Mouse (Mus musculus): ENCODE data around the gene Ushbp1. TPM values are rescaled to one million over a fixed set of nuclear protein-coding genes. Genes with fewer than 3 reads are reported as not detected.
A peak's percentile ranks its signal among the peaks of the same experiment; 100 is the strongest.

The Ushbp1 gene
- polyA plus RNA-seq, 1 experiment from 2014 or later: 6.1 TPM

DNA sequence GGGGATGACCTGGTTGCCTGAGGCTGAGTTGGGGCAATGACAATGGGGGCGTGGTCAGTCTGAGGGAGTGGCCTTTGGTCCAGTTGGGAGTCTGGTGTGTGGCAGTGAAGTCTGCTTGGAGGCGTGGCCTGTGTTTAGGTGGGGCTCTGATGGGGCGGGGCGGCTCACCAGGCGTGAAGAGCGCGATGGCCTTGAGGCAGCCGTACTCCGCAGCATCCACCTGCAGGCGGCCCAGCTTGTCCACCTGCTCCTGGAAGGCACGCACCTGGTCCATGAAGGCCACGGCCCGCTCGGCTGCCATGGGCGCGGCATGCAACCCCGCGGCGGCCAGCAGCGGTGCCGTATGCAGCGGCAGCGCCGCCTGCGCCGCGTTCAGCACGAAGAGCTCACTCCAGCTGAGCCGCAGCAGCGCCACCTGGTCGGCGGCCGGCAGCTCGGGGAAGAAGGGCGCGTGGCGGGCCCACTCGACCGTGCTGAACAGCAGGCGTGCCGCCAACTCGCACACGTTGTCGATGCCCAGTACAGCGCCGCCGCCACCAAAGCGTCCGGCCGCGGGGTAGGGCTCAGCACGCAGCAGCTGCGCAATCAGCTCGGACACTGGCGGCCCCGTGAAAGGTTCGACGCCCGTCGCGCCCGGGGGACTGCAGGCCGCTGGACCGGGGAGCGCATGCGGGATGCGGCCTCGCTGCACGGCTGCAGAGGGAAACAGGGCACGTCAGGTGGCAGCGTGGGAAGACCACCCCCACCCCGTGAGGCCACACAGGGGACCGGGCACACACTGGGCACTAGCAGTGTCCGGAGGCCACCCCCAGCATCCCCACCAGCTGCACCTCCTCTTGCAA, 19.8 kb downstream of the Ushbp1 start:
- Histone ChIP-seq H3K9ac (replicated peaks; ENCODE audit: low read depth, low read length) (peak overlapping the region; percentile 70), H3K9me3 (ENCODE audit: control insufficient read depth, low read length) (no peaks in the 10 kb centered on the region), H3K4me1 (replicated peaks; ENCODE audit: control insufficient read depth, insufficient read depth, low read length) (peaks cover 33% of the 10 kb centered on the region), H3K4me2 (ENCODE audit: low read length) (peak overlapping the region; percentile 75), H3K4me3 (replicated peaks; ENCODE audit: low read length) (peak overlapping the region; percentile 45), H3K36me3 (ENCODE audit: control insufficient read depth, insufficient read depth) (0 out of 2 replicates have a peak, but pooled peaks cover 2% of the 10 kb centered on the region), H3K27me3 (replicated peaks; ENCODE audit: control insufficient read depth, insufficient read depth, low read length) (no peaks in the 10 kb centered on the region; the same call in 1 of the 2 replicates), H3K27ac (ENCODE audit: low read length) (peak overlapping the region; percentile 47; the same call in 1 of the 2 replicates)
- ATAC-seq: no peak
- 5% methylated on average over 73 of the region's 74 CpGs for WGBS

DNA sequence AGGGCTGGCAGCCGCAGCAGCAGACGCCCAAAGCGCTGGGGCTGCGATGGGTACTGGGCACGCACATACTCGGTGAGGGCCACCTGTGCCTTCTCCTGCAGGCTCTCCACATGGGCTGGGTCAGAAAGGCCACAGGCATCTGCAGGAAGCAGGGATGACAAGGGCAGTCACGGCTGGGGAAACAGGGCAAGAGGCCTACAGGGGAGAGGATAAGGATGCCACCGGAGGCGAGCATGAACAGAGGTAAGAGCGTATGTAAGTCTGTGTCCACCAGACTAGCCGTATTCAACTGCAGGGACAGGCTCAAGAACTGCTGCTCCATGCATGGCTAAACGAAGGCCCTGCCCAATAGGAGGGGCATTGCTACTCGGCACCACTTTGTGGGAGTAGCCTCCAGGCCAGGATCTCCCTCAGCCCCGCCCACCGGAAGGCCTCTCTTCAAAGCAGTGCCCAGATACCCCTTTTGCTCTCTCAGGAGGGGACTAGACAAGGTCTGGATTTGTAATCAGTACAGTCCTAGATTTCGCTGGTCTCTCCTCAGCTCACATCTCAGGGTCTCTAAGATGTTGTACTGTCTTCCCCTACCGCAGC, 20.9 kb downstream of the Ushbp1 start:
- H3K4me1 ChIP-seq (replicated peaks; ENCODE audit: control insufficient read depth, insufficient read depth, low read length): peaks cover 26% of the 10 kb centered on the region
- 83% methylated on average over 17 of the region's 17 CpGs for WGBS
- ATAC-seq: no peak
- 0 out of 2 replicates have a peak, but pooled peaks cover 2% of the 10 kb centered on the region for H3K36me3 ChIP-seq (ENCODE audit: control insufficient read depth, insufficient read depth)
- no peak overlapping the region for H3K9ac ChIP-seq (replicated peaks; ENCODE audit: low read depth, low read length)
- no peaks in the 10 kb centered on the region for H3K9me3 ChIP-seq (ENCODE audit: control insufficient read depth, low read length)
- H3K27ac ChIP-seq (ENCODE audit: low read length): no peak overlapping the region
- H3K4me2 ChIP-seq (ENCODE audit: low read length): no peak overlapping the region
- H3K4me3 ChIP-seq (replicated peaks; ENCODE audit: low read length): no peak overlapping the region
- H3K27me3 ChIP-seq (replicated peaks; ENCODE audit: control insufficient read depth, insufficient read depth, low read length): no peaks in the 10 kb centered on the region

DNA sequence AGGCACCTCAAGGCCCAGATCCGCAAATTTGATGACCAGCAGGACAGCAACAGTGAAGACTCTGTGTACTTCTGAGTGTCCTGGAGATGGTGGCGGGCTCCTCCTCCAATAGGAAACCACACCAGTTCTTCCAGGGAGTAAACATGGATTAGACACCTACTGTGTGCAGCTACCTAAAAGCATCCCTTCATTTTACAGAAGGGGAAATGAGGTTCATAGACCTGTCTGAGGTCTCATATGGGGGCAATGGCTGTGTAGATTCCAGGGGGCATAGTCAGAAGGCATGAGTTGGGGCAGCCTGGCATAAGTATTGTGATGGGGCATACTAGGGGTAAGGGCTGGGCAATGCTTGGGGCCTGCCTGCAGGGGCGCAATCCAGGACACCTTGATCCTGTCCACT, 22.6 kb downstream of the Ushbp1 start:
- H3K4me1 ChIP-seq (replicated peaks; ENCODE audit: control insufficient read depth, insufficient read depth, low read length): peaks cover 23% of the 10 kb centered on the region
- H3K27ac ChIP-seq (ENCODE audit: low read length): no peak overlapping the region
- H3K4me2 ChIP-seq (ENCODE audit: low read length): no peak overlapping the region
- no peaks in the 10 kb centered on the region for H3K27me3 ChIP-seq (replicated peaks; ENCODE audit: control insufficient read depth, insufficient read depth, low read length)
- no peaks in the 10 kb centered on the region for H3K9me3 ChIP-seq (ENCODE audit: control insufficient read depth, low read length)
- H3K9ac ChIP-seq (replicated peaks; ENCODE audit: low read depth, low read length): no peak overlapping the region
- WGBS: 88% methylated on average over 3 of the region's 3 CpGs
- H3K4me3 ChIP-seq (replicated peaks; ENCODE audit: low read length): no peak overlapping the region
- H3K36me3 ChIP-seq (ENCODE audit: control insufficient read depth, insufficient read depth): 0 out of 2 replicates have a peak, but pooled peaks cover 2% of the 10 kb centered on the region
- ATAC-seq: no peak

DNA sequence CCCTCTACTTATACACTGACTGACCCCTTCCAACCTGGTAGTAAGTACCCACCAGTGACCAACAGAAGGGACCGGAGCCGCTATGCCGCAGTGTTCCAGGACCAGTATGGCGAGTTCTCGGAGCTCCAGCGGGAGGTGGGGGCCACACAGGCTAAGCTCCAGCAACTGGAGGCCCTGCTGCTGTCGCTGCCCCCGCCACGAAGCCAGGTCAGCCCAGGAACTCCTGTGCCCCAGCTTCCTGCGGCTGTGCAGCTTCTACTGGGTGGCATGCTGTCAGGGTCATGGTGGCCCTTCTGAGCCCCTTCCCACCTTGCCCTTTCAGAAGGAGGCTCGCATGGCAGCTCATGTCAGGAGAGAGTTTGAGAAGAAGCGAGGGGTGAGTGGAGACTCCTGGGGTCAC, 23.2 kb downstream of the Ushbp1 start:
- no peak for ATAC-seq
- Histone ChIP-seq H3K27ac (ENCODE audit: low read length) (no peak overlapping the region), H3K9ac (replicated peaks; ENCODE audit: low read depth, low read length) (no peak overlapping the region), H3K27me3 (replicated peaks; ENCODE audit: control insufficient read depth, insufficient read depth, low read length) (no peaks in the 10 kb centered on the region), H3K4me3 (replicated peaks; ENCODE audit: low read length) (no peak overlapping the region), H3K9me3 (ENCODE audit: control insufficient read depth, low read length) (no peaks in the 10 kb centered on the region), H3K4me1 (replicated peaks; ENCODE audit: control insufficient read depth, insufficient read depth, low read length) (peaks cover 29% of the 10 kb centered on the region), H3K36me3 (ENCODE audit: control insufficient read depth, insufficient read depth) (no peaks in the 10 kb centered on the region), H3K4me2 (ENCODE audit: low read length) (no peak overlapping the region)
- WGBS: 80% methylated on average over 12 of the region's 12 CpGs

DNA sequence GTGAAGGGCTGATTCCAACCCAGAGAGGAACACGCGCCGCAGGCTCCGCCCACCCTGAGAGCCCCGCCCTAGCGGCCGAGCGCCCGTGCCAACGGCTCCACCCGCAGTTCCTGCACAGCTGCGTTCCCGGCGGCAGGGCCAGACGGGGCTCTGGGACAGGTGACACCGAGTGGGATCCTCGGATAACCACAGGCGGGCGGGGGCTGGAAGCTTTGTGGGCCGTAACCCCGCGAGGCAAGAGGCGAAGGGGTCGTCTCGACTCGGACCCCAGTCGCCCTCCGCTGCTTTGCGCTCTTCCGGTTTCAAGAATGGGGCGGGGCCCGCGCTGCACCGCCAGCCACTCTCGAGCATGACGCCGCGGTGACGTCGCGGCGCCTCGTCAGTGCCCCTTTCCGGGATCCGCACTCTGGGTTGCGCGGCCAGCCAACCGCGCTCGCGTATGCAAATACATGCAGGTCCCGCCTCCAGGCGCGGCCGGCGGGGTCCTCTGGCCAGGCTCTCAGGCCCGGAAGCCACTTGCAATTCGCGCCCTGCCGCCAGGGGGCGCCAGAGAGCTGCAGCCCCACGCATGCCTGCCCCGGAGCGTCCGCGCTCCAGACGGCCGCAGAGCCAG, 24.3 kb downstream of the Ushbp1 start, which contains the start of gene Ocel1:
Gene Ocel1 (plus strand): TSS at position 63 of the 613 bp plus-strand sequence.
- H3K4me3 ChIP-seq (replicated peaks; ENCODE audit: low read length): peak within 1 kb of the TSS; percentile 89
- WGBS: under 1% methylated on average over 68 of the region's 68 CpGs

DNA sequence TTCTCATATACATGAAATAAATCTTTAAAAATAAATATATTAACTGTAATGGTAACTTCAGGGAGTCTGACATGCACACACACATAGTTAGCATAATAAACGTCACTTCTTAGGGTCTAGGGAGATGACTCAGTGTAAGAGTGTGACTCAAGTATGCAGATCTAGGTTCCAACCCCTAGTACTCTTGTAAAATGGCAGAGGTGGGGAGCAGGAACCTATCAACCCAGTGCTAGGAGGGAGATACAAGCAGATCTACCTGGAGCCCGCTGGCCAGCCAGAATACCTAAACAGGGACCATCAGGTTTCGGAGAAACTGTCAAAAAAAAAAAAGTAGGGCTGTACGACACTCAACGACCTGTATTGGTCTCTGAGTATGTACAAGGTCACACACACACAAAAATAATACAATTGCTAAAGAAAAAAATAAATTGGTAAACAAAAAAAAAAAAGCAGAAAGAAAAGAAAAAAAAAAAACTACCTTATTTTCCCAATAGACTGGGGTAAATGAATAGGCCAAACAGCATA, 24.8 kb downstream of the Ushbp1 start:
- WGBS: 19% methylated on average over 5 of the region's 5 CpGs
- H3K9me3 ChIP-seq (ENCODE audit: control insufficient read depth, low read length): no peaks in the 10 kb centered on the region
- H3K4me1 ChIP-seq (replicated peaks; ENCODE audit: control insufficient read depth, insufficient read depth, low read length): peaks cover 23% of the 10 kb centered on the region
- H3K27ac ChIP-seq (ENCODE audit: low read length): peak overlapping the region; percentile 92
- H3K36me3 ChIP-seq (ENCODE audit: control insufficient read depth, insufficient read depth): no peaks in the 10 kb centered on the region
- peak overlapping the region; percentile 89 for H3K4me3 ChIP-seq (replicated peaks; ENCODE audit: low read length)
- peak overlapping the region; percentile 73 for H3K9ac ChIP-seq (replicated peaks; ENCODE audit: low read depth, low read length)
- H3K4me2 ChIP-seq (ENCODE audit: low read length): peak overlapping the region; percentile 55
- ATAC-seq: no peak
- no peaks in the 10 kb centered on the region for H3K27me3 ChIP-seq (replicated peaks; ENCODE audit: control insufficient read depth, insufficient read depth, low read length)

More for the DNA sequence above, 24.3 kb downstream of the Ushbp1 start, which contains the start of gene Ocel1:
- Histone ChIP-seq H3K4me1 (replicated peaks; ENCODE audit: control insufficient read depth, insufficient read depth, low read length) (peaks cover 25% of the 10 kb centered on the region), H3K9me3 (ENCODE audit: control insufficient read depth, low read length) (no peaks in the 10 kb centered on the region), H3K27ac (ENCODE audit: low read length) (peak within 1 kb of the TSS; percentile 92), H3K9ac (replicated peaks; ENCODE audit: low read depth, low read length) (peak within 1 kb of the TSS; percentile 73), H3K36me3 (ENCODE audit: control insufficient read depth, insufficient read depth) (no peaks in the 10 kb centered on the region), H3K4me2 (ENCODE audit: low read length) (peak within 1 kb of the TSS; percentile 55), H3K27me3 (replicated peaks; ENCODE audit: control insufficient read depth, insufficient read depth, low read length) (no peaks in the 10 kb centered on the region)
- peak; percentile 87 for ATAC-seq

DNA sequence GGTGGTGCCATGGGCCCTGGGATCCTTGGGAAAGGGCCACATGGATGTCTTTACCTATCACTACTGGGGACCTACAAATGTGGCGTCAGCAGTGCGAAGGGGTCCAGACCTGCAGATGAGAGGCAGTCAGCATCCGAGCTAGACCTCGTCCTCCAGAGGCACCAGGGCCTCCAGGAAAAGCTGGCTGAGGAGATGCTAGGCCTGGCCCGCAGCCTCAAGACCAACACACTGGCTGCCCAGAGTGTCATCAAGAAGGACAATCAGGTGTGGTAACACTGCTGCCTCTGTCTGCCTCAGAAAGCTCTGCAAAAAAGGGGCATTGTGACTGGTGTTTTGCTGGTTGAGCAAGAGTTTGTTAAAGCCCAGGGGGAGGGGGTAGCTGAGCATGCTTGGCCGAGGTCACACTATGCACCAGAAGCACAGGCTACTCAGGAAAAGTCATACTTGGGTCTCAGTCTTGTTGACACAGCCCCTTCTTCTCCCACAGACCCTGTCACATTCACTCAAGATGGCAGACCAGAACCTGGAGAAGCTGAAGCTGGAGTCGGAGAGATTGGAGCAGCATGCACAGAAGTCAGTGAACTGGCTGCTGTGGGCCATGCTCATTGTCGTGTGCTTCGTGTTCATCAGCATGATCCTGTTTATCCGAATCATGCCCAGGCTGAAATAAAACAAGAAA, 26.4 kb downstream of the Ushbp1 start:
- no peak for ATAC-seq
- H3K4me3 ChIP-seq (replicated peaks; ENCODE audit: low read length): no peak overlapping the region
- H3K27me3 ChIP-seq (replicated peaks; ENCODE audit: control insufficient read depth, insufficient read depth, low read length): no peaks in the 10 kb centered on the region
- no peak overlapping the region for H3K4me2 ChIP-seq (ENCODE audit: low read length)
- no peak overlapping the region for H3K9ac ChIP-seq (replicated peaks; ENCODE audit: low read depth, low read length)
- 93% methylated on average over 10 of the region's 10 CpGs for WGBS
- H3K36me3 ChIP-seq (ENCODE audit: control insufficient read depth, insufficient read depth): no peaks in the 10 kb centered on the region
- H3K27ac ChIP-seq (ENCODE audit: low read length): no peak overlapping the region
- H3K4me1 ChIP-seq (replicated peaks; ENCODE audit: control insufficient read depth, insufficient read depth, low read length): peaks cover 18% of the 10 kb centered on the region
- H3K9me3 ChIP-seq (ENCODE audit: control insufficient read depth, low read length): no peaks in the 10 kb centered on the region

DNA sequence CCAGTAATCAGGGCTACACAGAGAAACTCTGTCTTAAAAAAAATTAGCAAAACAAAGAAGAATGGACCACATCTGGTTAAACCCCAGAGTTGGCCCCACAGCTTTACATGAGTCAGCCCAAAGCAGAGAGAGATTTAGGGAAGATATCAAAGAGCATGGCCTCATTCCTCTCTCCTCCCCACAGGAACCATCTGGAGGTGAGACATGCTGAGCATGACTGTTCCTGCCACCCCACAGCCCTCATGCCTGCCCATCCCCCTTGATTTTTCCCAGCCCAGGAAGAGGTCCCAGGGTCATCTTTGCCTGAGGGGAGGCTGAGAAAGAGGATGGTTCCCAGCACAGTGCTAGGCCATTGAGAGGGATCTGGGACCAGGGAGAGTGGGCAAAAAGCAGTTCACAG, 27.2 kb downstream of the Ushbp1 start:
- ATAC-seq: no peak
- Histone ChIP-seq H3K27me3 (replicated peaks; ENCODE audit: control insufficient read depth, insufficient read depth, low read length) (no peaks in the 10 kb centered on the region), H3K27ac (ENCODE audit: low read length) (no peak overlapping the region), H3K4me1 (replicated peaks; ENCODE audit: control insufficient read depth, insufficient read depth, low read length) (peaks cover 18% of the 10 kb centered on the region), H3K36me3 (ENCODE audit: control insufficient read depth, insufficient read depth) (no peaks in the 10 kb centered on the region), H3K9ac (replicated peaks; ENCODE audit: low read depth, low read length) (no peak overlapping the region), H3K4me2 (ENCODE audit: low read length) (no peak overlapping the region), H3K9me3 (ENCODE audit: control insufficient read depth, low read length) (no peaks in the 10 kb centered on the region), H3K4me3 (replicated peaks; ENCODE audit: low read length) (no peak overlapping the region)

Measured in forebrain, embryonic 16.5 days (tissue).